Mouse (Mus musculus) embryonic facial prominence, embryonic 13.5 days (tissue): Measurements from ENCODE around the gene Amt. TPM values are rescaled to one million over a fixed set of nuclear protein-coding genes. Genes with fewer than 3 reads are reported as not detected.
"Not testable (repeated sequence)": the region's sequence is repeated elsewhere in the genome, so short reads cannot be mapped to it uniquely, and the experiment has no call there.

ENCODE experiments used
- ATAC-seq: fragments of 200-750 bp; cut with Nextera tagmentation; 2 replicates; pipeline ENCODE4 v1.8.0; 2017; ENCODE audit warnings: low read depth; ENCODE audit not compliant: insufficient number of reproducible peaks, insufficient read depth, low FRiP score, low TSS enrichment
- H3K27ac ChIP-seq: fragments of 300-500 bp; sonication (generic); 2 replicates; pipeline ENCODE4 v1.5.1; 2015; ENCODE audit warnings: moderate library complexity, mild to moderate bottlenecking, inconsistent platforms
- H3K27me3 ChIP-seq: fragments of 300-500 bp; sonication (generic); 2 replicates; pipeline ENCODE4 v1.6.1; 2015; ENCODE audit warnings: mild to moderate bottlenecking, inconsistent platforms
- H3K36me3 ChIP-seq: fragments of 300-500 bp; sonication (generic); 2 replicates; pipeline ENCODE4 v1.6.1; 2015; ENCODE audit warnings: mild to moderate bottlenecking, inconsistent platforms
- H3K4me1 ChIP-seq: fragments of 300-500 bp; sonication (generic); 2 replicates; pipeline ENCODE4 v1.6.1; 2015; ENCODE audit warnings: inconsistent platforms
- H3K4me2 ChIP-seq: fragments of 300-500 bp; sonication (generic); 2 replicates; pipeline ENCODE4 v1.6.1; 2015; ENCODE audit warnings: moderate library complexity, mild to moderate bottlenecking, inconsistent platforms
- H3K4me3 ChIP-seq: fragments of 300-500 bp; sonication (generic); 2 replicates; pipeline ENCODE4 v1.5.1; 2015; ENCODE audit warnings: mild to moderate bottlenecking, inconsistent platforms
- H3K9ac ChIP-seq: fragments of 300-500 bp; sonication (generic); 2 replicates; pipeline ENCODE4 v1.6.1; 2015; ENCODE audit warnings: mild to moderate bottlenecking, inconsistent platforms
- H3K9me3 ChIP-seq: fragments of 300-500 bp; sonication (generic); 2 replicates; pipeline ENCODE4 v1.6.1; 2016; ENCODE audit warnings: inconsistent platforms
- WGBS: fragments of 180-500 bp; shearing (Covaris S2); methylation state at CpG from one replicate; pipeline ENCODE4 v1.1.7; 2015; ENCODE audit warnings: mixed read lengths; 5-methylcytosine and 5-hydroxymethylcytosine counted together
- polyA plus RNA-seq: library from polyadenylated mRNA; unstranded; fragments of >200 nt; fragmentation: Nextera tagmentation; extraction: Ambion mirVana; gene quantifications from 2 replicates; pipeline ENCODE4 v1.2.1, GENCODE M21; 2015

The Amt gene
- polyA plus RNA-seq, 1 experiment from 2014 or later, result 12.5 TPM

DNA sequence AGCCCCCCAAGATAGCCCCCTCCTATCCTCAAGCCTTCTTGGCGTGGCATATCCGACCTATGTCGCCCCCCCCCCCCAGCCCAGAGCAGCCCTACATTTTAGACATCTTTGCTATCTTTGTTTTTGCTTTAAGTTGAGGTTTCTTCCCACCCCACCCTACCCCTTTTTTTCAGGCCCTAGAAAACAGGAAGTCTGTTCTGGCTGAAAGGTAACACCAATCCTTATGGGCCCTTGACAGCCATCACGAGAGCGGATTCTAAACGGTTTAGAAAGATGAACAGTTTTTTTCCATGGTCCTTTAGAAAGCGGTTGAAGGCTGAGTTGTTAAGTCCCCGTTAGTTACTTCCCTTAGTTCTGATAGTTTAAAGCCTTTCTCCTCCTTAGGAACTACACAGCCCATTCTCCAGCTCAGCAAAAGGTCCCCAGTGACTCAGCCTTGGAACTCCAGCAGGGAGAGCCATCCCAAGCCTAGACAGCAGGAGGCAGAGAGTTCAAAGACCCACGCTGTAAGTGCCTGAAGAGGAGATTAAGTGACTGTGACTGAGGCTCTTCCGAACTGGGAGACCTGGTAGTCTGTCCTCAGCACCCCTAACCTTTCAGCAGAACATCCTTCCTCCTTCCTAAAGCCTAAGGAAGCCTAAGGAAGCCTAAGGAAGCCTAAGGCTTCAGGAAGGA is 30.3 kb upstream of the Amt start:
- H3K4me3 ChIP-seq, result no peak overlapping the region
- 51% methylated on average over 10 of the region's 10 CpGs for WGBS
- ATAC-seq, result no peak
- no peaks in the 10 kb centered on the region for H3K9me3 ChIP-seq
- H3K36me3 ChIP-seq, result no peaks in the 10 kb centered on the region
- H3K4me2 ChIP-seq, result no peak overlapping the region
- H3K4me1 ChIP-seq, result peaks cover 22% of the 10 kb centered on the region
- H3K27me3 ChIP-seq, result no peaks in the 10 kb centered on the region
- no peak overlapping the region for H3K9ac ChIP-seq
- no peak overlapping the region for H3K27ac ChIP-seq

- Histone ChIP-seq H3K4me3 (no peak overlapping the region), H3K36me3 (no peaks in the 10 kb centered on the region), H3K27ac (no peak overlapping the region), H3K27me3 (no peaks in the 10 kb centered on the region), H3K9me3 (no peaks in the 10 kb centered on the region), H3K4me1 (peaks cover 17% of the 10 kb centered on the region), H3K9ac (no peak overlapping the region), H3K4me2 (no peak overlapping the region)
- no peak for ATAC-seq
- WGBS, result 80% methylated on average over 7 of the region's 7 CpGs
Observed at GRCm38 (mm10) chr9:108267691-108268090, 29.0 kb upstream of the Amt start.

GRCm38 (mm10) chr9:108268701-108269100 is 28.0 kb upstream of the Amt start:
- not testable (repeated sequence) for ATAC-seq

GRCm38 (mm10) chr9:108271941-108272340 is 24.7 kb upstream of the Amt start:
- Histone ChIP-seq H3K4me3 (no peak overlapping the region), H3K36me3 (no peaks in the 10 kb centered on the region), H3K9me3 (no peaks in the 10 kb centered on the region), H3K9ac (no peak overlapping the region), H3K4me1 (0 out of 2 replicates have a peak, but pooled peaks cover 7% of the 10 kb centered on the region), H3K4me2 (no peak overlapping the region), H3K27me3 (no peaks in the 10 kb centered on the region), H3K27ac (peak overlapping the region; percentile 29; the same call in 1 of the 2 replicates)
- no peak for ATAC-seq
- WGBS, result 20% methylated on average over 2 of the region's 2 CpGs

More at GRCm38 (mm10) chr9:108268701-108269100, 28.0 kb upstream of the Amt start:
- H3K9me3 ChIP-seq, H3K27ac ChIP-seq, H3K36me3 ChIP-seq, H3K4me2 ChIP-seq, H3K4me3 ChIP-seq, H3K27me3 ChIP-seq, H3K9ac ChIP-seq: not testable (repeated sequence)
- peaks cover 16% of the 10 kb centered on the region for H3K4me1 ChIP-seq
- WGBS, result 76% methylated on average over 7 of the region's 7 CpGs

DNA sequence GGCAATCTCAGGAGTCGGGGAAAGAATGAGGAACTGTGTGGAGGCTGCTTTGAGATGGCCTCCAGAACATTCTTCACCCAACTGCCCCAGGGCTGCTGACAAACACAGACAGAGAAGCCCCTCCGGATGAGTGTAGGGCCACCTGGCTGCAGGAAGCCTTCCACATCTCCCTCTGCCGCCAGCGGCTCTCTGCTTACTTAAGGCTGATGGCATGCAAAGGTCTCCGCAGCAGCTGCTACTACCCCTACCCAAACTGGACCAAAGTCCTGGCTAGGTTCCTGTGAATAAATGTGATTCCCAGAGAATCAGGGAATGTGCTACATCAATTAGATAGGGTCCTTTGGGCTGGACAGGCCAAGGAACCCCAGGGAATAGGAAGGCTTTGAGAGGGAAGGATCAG is 24.0 kb upstream of the Amt start:
- Histone ChIP-seq H3K27me3 (no peaks in the 10 kb centered on the region), H3K9ac (no peak overlapping the region), H3K36me3 (no peaks in the 10 kb centered on the region), H3K4me2 (no peak overlapping the region), H3K4me3 (no peak overlapping the region), H3K4me1 (0 out of 2 replicates have a peak, but pooled peaks cover 7% of the 10 kb centered on the region), H3K27ac (peak overlapping the region; percentile 29; the same call in 1 of the 2 replicates), H3K9me3 (no peaks in the 10 kb centered on the region)
- 59% methylated on average over 5 of the region's 5 CpGs for WGBS
- no peak for ATAC-seq

- Histone ChIP-seq H3K4me2 (no peak overlapping the region), H3K27me3 (no peaks in the 10 kb centered on the region), H3K4me3 (no peak overlapping the region), H3K27ac (no peak overlapping the region), H3K9ac (no peak overlapping the region), H3K9me3 (no peaks in the 10 kb centered on the region), H3K4me1 (0 out of 2 replicates have a peak, but pooled peaks cover 7% of the 10 kb centered on the region), H3K36me3 (no peaks in the 10 kb centered on the region)
- WGBS, result 78% methylated on average over 4 of the region's 4 CpGs
- no peak for ATAC-seq
Observed at GRCm38 (mm10) chr9:108273485-108273884, 23.2 kb upstream of the Amt start.

- no peak overlapping the region for H3K4me2 ChIP-seq
- no peak for ATAC-seq
- no peak overlapping the region for H3K9ac ChIP-seq
- H3K36me3 ChIP-seq, result no peaks in the 10 kb centered on the region
- WGBS, result 63% methylated on average over 5 of the region's 5 CpGs
- H3K9me3 ChIP-seq, result no peaks in the 10 kb centered on the region
- no peak overlapping the region for H3K27ac ChIP-seq
- no peaks in the 10 kb centered on the region for H3K27me3 ChIP-seq
- H3K4me3 ChIP-seq, result no peak overlapping the region
- 0 out of 2 replicates have a peak, but pooled peaks cover 7% of the 10 kb centered on the region for H3K4me1 ChIP-seq
Observed at GRCm38 (mm10) chr9:108274476-108275330, 21.9 kb upstream of the Amt start.

- H3K9ac ChIP-seq, result no peak overlapping the region
- peaks cover 11% of the 10 kb centered on the region; the same call in 1 of the 2 replicates for H3K4me1 ChIP-seq
- H3K4me3 ChIP-seq, result no peak overlapping the region
- H3K36me3 ChIP-seq, result no peaks in the 10 kb centered on the region
- no peak overlapping the region for H3K4me2 ChIP-seq
- whole genome bisulfite sequencing, result 59% methylated on average over 6 of the region's 6 CpGs
- H3K27me3 ChIP-seq, result no peaks in the 10 kb centered on the region
- ATAC-seq, result no peak
- H3K27ac ChIP-seq, result no peak overlapping the region
- no peaks in the 10 kb centered on the region for H3K9me3 ChIP-seq
Observed at GRCm38 (mm10) chr9:108275331-108275659, 21.4 kb upstream of the Amt start.

DNA sequence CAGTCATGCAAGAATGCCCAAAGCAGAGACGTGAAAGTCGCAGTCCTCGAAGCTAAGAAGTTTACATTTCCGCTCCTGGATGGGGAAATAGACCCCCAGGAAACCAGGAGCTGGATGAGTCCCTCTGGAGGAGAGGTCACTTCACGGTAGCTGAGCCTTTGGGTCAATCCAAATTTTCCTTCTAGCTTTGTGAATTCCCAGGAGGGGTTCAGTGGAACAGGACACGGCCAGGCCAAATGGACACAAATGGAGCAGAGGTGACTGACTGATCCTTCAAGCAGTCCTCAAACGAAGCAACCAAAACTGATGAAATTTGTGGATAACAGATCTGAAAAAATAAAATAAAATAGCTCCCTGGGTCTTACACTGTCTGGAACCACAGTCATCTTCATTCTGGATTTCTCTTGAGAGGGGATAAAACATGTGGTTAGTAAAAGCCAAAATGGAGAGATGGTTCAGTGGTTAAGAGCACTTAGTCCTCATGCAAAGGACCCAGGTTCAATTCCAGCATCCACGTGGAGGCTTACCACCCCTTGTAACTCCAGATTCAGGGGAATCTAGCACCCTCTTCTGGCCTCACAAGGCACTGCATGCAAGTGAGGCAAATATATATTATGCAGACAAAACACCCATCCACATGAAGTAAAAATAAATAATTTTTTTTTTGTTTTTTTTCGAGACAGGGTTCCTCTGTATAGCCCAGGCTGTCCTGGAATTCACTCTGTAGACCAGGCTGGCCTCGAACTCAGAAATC is 17.8 kb upstream of the Amt start:
- Histone ChIP-seq H3K36me3 (no peaks in the 10 kb centered on the region), H3K27ac (no peak overlapping the region), H3K9me3 (no peaks in the 10 kb centered on the region), H3K9ac (no peak overlapping the region), H3K27me3 (no peaks in the 10 kb centered on the region), H3K4me3 (no peak overlapping the region), H3K4me1 (peaks cover 8% of the 10 kb centered on the region; the same call in 1 of the 2 replicates), H3K4me2 (no peak overlapping the region)
- 71% methylated on average over 10 of the region's 10 CpGs for WGBS
- ATAC-seq, result no peak

DNA sequence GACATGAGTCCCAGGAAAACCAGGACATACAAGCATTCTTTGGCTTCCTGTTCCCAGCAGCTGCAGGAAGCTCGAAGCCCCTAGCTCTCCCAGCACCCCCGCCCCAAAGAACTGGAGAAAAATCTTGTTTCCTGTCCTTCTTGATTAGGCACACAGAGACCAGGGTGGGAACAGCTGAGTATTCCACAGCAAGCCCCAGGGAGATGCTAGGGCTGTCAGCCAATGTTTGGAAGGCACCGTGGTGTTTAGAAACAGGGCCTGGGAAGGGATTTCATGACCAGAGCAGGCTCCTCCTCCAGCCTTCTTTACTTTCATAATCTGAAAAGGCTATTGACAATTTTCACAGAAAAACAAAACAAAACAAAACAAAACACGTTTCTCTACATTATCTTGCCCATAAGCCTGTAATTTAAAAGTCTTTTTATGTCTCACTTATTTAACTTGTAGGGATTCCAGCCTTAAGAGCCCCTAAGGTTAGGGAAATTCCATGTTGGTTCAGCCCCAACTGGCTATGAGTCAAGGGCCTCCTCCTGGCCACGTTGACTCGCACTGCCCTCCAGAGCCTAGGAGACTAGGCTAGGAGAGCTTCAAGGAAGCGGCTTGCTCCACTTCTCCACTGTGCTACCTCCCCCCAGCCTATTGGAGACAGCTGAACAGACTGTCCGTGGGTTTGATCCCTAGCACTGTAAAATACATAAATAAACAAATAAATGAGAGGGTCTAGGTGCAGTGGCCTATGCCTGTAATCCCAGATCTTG is 16.4 kb upstream of the Amt start:
- Histone ChIP-seq H3K36me3 (no peaks in the 10 kb centered on the region), H3K27ac (0 out of 2 replicates have a peak overlapping the region, but pooled peaks have one; percentile 8), H3K27me3 (no peaks in the 10 kb centered on the region), H3K9ac (no peak overlapping the region), H3K4me1 (peaks cover 8% of the 10 kb centered on the region; the same call in 1 of the 2 replicates), H3K9me3 (no peaks in the 10 kb centered on the region), H3K4me3 (no peak overlapping the region), H3K4me2 (no peak overlapping the region)
- ATAC-seq, result no peak
- WGBS, result 36% methylated on average over 8 of the region's 8 CpGs

DNA sequence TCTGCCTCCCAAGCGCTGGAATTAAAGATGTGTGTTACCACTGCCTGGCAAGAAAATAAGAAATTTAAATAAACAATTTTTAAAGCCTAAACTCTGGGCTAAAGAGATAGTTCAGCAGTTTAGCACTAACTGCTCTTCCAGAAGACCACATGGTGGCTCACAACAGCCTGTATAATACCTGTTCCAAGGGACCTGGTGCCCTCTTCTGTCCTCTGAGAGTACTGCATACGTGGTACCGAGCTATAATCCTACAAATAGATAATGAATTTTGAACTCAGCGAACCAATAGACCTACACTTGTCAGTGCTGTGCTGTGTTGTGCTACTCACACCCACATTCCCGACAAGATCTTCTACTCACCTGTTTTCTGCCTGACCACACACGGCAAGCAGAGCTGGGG is 12.2 kb upstream of the Amt start:
- Histone ChIP-seq H3K36me3 (no peaks in the 10 kb centered on the region), H3K27ac (no peak overlapping the region), H3K27me3 (no peaks in the 10 kb centered on the region), H3K9me3 (no peaks in the 10 kb centered on the region), H3K4me3 (no peak overlapping the region), H3K9ac (no peak overlapping the region), H3K4me1 (peaks cover 8% of the 10 kb centered on the region; the same call in 1 of the 2 replicates), H3K4me2 (no peak overlapping the region)
- ATAC-seq, result no peak
- WGBS, result 14% methylated on average over 6 of the region's 6 CpGs
